Mouse (Mus musculus) retina, embryonic 14.5 days (tissue): ENCODE measurements around the gene Irf2bp1.

Experiments used
- DNase-seq: peaks from one replicate; pipeline ENCODE4 v3.0.0-alpha.2; 2015; ENCODE audit warnings: low spot score

The Irf2bp1 gene

GRCm38 (mm10) chr7:19028067-19028466 lies 24.2 kb downstream of the Irf2bp1 start:
- no peak for DNase-seq

- DNase-seq: peak; percentile 80
Measured at GRCm38 (mm10) chr7:19029084-19029653, 25.3 kb downstream of the Irf2bp1 start.

GRCm38 (mm10) chr7:19031641-19032040 lies 27.8 kb downstream of the Irf2bp1 start:
- no peak for DNase-seq

GRCm38 (mm10) chr7:19044616-19045015 lies 40.8 kb downstream of the Irf2bp1 start:
- no peak for DNase-seq

GRCm38 (mm10) chr7:19046286-19047069 lies 42.6 kb downstream of the Irf2bp1 start:
- DNase-seq: no peak

GRCm38 (mm10) chr7:19048006-19048527 lies 44.2 kb downstream of the Irf2bp1 start:
- DNase-seq: no peak

- no peak for DNase-seq
Measured at GRCm38 (mm10) chr7:19049252-19049651, 45.4 kb downstream of the Irf2bp1 start.

GRCm38 (mm10) chr7:19050172-19050571 lies 46.3 kb downstream of the Irf2bp1 start:
- DNase-seq: no peak

- no peak for DNase-seq
Measured at GRCm38 (mm10) chr7:19051161-19051560, 47.3 kb downstream of the Irf2bp1 start.

GRCm38 (mm10) chr7:19052345-19053135 lies 48.7 kb downstream of the Irf2bp1 start:
- DNase-seq: no peak

GRCm38 (mm10) chr7:19053136-19053532 lies 49.3 kb downstream of the Irf2bp1 start:
- no peak for DNase-seq

- peak; percentile 77 for DNase-seq
Measured at GRCm38 (mm10) chr7:19054047-19054776, 50.4 kb downstream of the Irf2bp1 start, which contains the start of gene Rsph6a. Gene Rsph6a, plus strand, starts transcription at chr7:19054690.

- no peak for DNase-seq
Measured at GRCm38 (mm10) chr7:19054777-19055076, 50.9 kb downstream of the Irf2bp1 start.

GRCm38 (mm10) chr7:19055108-19055507 lies 51.3 kb downstream of the Irf2bp1 start:
- DNase-seq: no peak
